Mouse (Mus musculus): ENCODE measurements around the gene Dusp1.

DNA sequence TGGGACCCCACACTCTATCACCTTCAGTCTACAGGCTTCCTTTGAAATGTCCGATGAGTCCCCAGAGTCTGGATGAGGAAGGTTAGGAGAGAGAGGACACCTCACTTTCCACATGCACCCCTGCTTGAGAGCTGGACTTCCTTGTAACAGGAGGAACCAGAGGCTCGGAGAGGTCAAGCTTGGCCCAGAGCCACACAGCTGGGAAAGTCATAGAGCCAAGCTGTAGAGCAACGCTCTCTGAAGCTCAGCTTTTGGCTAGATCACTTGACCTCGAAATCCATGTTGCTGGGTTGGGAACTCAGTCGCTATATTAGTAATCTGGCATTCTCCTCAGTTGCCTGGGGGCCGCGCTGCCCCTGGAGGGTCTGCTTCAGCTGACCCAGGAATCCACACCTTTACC lies 14.9 kb upstream of the Dusp1 start:
- no peak for TF ChIP-seq GATA1 (IDR thresholded peaks at IDR 0.05; ENCODE audit: low read length)
- TF ChIP-seq TAL1 (IDR thresholded peaks at IDR 0.05; ENCODE audit: low read length): no peak

All from erythroblast, embryonic 14.5 days (primary cell).